In genomic region chr11:80351832-80352430, GRCm38 (mm10) we compare ENCODE assay signal across 8 mouse cellular contexts. TPM values are rescaled to one million over a fixed set of nuclear protein-coding genes. Genes with fewer than 3 reads are reported as not detected.
DNase-seq lines count a peak whose midpoint lies in the region; ATAC-seq and TF ChIP-seq lines count a peak whose summit lies in the region.

No protein-coding gene starts in this region.

- H3K4me1 ChIP-seq in liver, postnatal 0 days (ENCODE audit: insufficient read depth): no peaks in the 10 kb centered on the region

- no peaks in the 10 kb centered on the region for H3K36me3 ChIP-seq in liver, postnatal 0 days (replicated peaks; ENCODE audit: insufficient read depth, low read length)

- no peak overlapping the region for H3K4me3 ChIP-seq in liver, postnatal 0 days (ENCODE audit: low read depth, low read length)

- H3K9ac ChIP-seq in liver, postnatal 0 days (replicated peaks): no peak overlapping the region

- no peak for ATAC-seq in liver, postnatal 0 days

- peak; percentile 95 for TF ChIP-seq CTCF in liver, postnatal 0 days (IDR thresholded peaks at IDR 0.05; ENCODE audit: low read depth)

- no peak overlapping the region for H3K27ac ChIP-seq in liver, postnatal 0 days (ENCODE audit: low read depth)

- DNase-seq in 3134 (ENCODE audit: extremely low read depth, insufficient read length, low spot score): peak; percentile 51
- DNase-seq in R1 (ENCODE audit: low read depth, low spot score): peak; percentile 76
- DNase-seq in cerebellum, postnatal 14 days: peak; percentile 95 to 99
- peak; percentile 91 for DNase-seq in gastrocnemius, postnatal 10 days
- DNase-seq in kidney, postnatal 14 days: peak; percentile 81
- DNase-seq in liver, postnatal 0 days: peak; percentile 86
- DNase-seq in ovary, postnatal 14 days (ENCODE audit: low spot score): peak; percentile 87
- peak; percentile 87 for DNase-seq in thymus, postnatal 14 days

- no peaks in the 10 kb centered on the region for H3K27me3 ChIP-seq in liver, postnatal 0 days (ENCODE audit: insufficient read depth, low read length)

- no peaks in the 10 kb centered on the region for H3K9me3 ChIP-seq in liver, postnatal 0 days (ENCODE audit: low read length)

- no peak for TF ChIP-seq EP300 in liver, postnatal 0 days (IDR thresholded peaks at IDR 0.05; ENCODE audit: low read depth)

- WGBS in liver, postnatal 0 days (ENCODE audit: insufficient replicate concordance): 67% methylated on average over 5 of the region's 5 CpGs

- no peak overlapping the region for H3K4me2 ChIP-seq in liver, postnatal 0 days (ENCODE audit: low read depth, low read length)

RNA-seq across cellular contexts. Expression of gene 5730455P16Rik, which starts 25.9 kb away (rescaled TPM):
- total RNA-seq in gastrocnemius, postnatal 10 days (2021): 10 to 100 TPM; 25.5 to 25.9 TPM
- polyA plus RNA-seq in liver, postnatal 0 days (2015; fragmentation: Nextera tagmentation; extraction: Ambion mirVana): 6.2 and 6.6 TPM in 2 replicates

RNA-seq across cellular contexts. Expression of gene Zfp207, which starts 31.1 kb away (rescaled TPM):
- 10 to 100 TPM; 68.8 to 91.9 TPM for total RNA-seq in gastrocnemius, postnatal 10 days (2021)
- 68.9 and 71.6 TPM in 2 replicates for polyA plus RNA-seq in liver, postnatal 0 days (2015; fragmentation: Nextera tagmentation; extraction: Ambion mirVana)

RNA-seq across cellular contexts. Expression of gene Rhbdl3, which starts 51.2 kb away (rescaled TPM):
- total RNA-seq in gastrocnemius, postnatal 10 days (2021): 10 to 100 TPM; 11.3 to 14.0 TPM
- 0.05 and 0.12 TPM in 2 replicates for polyA plus RNA-seq in liver, postnatal 0 days (2015; fragmentation: Nextera tagmentation; extraction: Ambion mirVana)
